Mouse (Mus musculus) lung, postnatal 36 days (tissue): ENCODE data around the gene Gm49510.

Experiments used
- DNase-seq: peaks from one replicate; pipeline ENCODE4 v3.0.0; 2022; ENCODE audit warnings: mixed read lengths

The Gm49510 gene

DNA sequence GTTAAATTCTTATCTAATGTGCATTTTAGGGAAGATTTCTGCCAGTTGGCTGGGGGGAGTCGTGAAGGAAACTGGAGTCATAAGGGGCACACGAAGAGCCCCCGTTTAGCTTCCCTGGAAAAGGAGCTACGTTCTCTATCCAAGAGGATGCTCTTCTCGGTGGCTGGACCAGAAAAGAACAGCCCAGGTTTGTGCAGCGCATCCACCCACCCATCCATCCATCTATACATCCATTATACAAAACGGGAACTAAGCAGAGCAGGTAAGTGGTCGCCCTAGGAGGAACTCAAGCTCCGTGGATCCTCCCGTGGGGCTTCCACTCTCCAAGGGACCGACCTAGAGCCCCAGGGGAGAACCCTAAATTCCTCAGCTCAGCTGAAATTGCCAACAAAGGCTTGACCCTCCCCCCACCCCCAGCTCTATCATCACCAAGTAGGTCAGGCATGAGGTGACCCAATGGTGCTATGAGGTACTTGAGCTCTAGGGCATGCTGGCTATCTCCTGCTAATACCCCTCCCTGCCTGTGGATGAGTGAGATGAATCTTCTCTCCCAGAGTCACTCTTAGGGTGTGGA lies 48.8 kb downstream of the Gm49510 start:
- no peak for DNase-seq

DNA sequence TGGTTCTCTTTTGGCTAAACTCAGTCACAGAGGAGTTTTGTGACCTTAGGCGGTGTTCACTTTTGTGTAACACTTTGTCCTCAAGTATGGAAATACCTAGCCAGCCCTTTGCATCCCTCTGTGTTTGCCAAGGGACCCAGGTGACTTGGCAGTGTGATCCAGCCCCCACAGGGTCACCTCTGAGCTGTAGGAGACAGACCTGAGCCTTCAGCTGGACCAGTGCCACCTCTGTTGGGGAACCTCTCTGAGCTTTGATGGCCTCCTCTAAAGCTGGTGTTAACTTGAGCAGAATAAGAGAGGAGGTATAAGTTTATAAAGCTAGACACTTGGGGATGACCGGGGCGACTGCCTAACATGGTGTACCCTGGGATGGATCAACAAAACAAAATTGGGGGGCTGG lies 49.4 kb downstream of the Gm49510 start:
- no peak for DNase-seq

DNA sequence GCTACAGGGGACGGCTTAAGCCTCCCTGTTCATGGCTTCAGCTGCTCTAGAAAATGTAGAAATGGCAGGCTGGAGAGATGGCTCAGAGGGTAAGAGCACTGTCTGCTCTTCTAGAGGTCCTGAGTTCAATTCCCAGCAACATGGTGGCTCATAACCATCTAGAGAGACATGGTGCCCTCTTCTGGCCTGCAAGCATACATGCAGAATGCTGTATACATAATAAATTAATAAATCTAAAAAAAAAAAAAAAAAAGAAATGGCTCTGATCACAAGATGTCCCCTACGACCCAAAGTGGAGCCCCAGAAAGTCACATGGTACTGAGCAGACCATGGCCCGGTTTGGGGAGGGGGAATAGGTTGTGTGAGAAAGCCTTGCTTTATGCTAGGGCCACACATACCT lies 56.2 kb downstream of the Gm49510 start:
- DNase-seq, result no peak

- peak; percentile 56 for DNase-seq
Observed at GRCm38 (mm10) chr15:78956351-78956750, 56.9 kb downstream of the Gm49510 start.

DNA sequence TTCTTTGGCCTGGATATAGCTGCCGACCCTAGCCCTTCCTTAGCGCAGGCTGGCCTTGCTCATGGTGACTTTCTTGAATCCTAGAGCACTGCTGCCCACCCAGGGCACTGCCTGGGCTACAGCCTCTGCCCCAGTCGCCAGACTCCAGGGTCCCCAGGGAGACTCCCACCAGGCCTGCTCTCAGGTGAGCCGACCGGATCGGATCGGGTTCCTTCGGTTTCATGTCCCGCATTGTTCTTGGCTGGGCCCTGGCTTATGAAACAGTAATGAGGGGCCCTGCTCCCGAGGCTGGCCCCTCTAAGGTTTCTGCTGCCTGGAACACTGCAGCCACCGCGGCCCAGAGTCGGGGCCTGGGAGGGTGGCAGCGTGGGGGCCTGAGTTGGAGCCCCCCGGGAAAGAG lies 57.6 kb downstream of the Gm49510 start:
- no peak for DNase-seq

GRCm38 (mm10) chr15:78959537-78959936 lies 60.1 kb downstream of the Gm49510 start:
- no peak for DNase-seq

GRCm38 (mm10) chr15:78960088-78960487 lies 60.6 kb downstream of the Gm49510 start:
- peak; percentile 60 for DNase-seq

- peak; percentile 85 for DNase-seq
Observed at GRCm38 (mm10) chr15:78962885-78963284, 63.4 kb downstream of the Gm49510 start.
